Mouse (Mus musculus) liver, postnatal 0 days (tissue): ENCODE measurements around the gene Gjc1.
A peak's percentile ranks its signal among the peaks of the same experiment; 100 is the strongest.

ENCODE experiments used
- CTCF ChIP-seq: sonication (generic); IDR thresholded peaks from 2 replicates; pipeline ENCODE4 v1.5.1; 2016; ENCODE audit warnings: antibody characterized with exemption, low read depth
- EP300 ChIP-seq: IDR thresholded peaks from 2 replicates; pipeline ENCODE4 v1.6.1; 2016; ENCODE audit warnings: antibody characterized with exemption, low read depth, mild to moderate bottlenecking

- TF ChIP-seq CTCF (peak; percentile 67), EP300 (no peak)
Observed at GRCm38 (mm10) chr11:102864272-102864671, 44.8 kb upstream of the Gjc1 start.
